Mouse (Mus musculus) liver, embryonic 14.5 days (tissue): ENCODE results near the gene Ostf1. TPM values are rescaled to one million over a fixed set of nuclear protein-coding genes. Genes with fewer than 3 reads are reported as not detected.

Source experiments
- ATAC-seq: fragments of 200-750 bp; cut with Nextera tagmentation; 2 replicates; pipeline ENCODE4 v1.8.0; 2017; ENCODE audit warnings: moderate number of reproducible peaks, mild to moderate bottlenecking, moderate library complexity; ENCODE audit not compliant: insufficient read depth
- DNase-seq, 3 experiments: peaks; one replicate each; pipeline ENCODE4 v3.0.0-alpha.2; 2012 to 2013; ENCODE audit warnings: low read depth in 3 of 3, low spot score in 3 of 3
- H3K27ac ChIP-seq: fragments of 300-500 bp; sonication (generic); 2 replicates; pipeline ENCODE4 v1.5.1; 2014; ENCODE audit warnings: moderate library complexity, mild to moderate bottlenecking, control low read depth, inconsistent platforms
- H3K27me3 ChIP-seq: fragments of 300-500 bp; sonication (generic); 2 replicates; pipeline ENCODE4 v1.6.1; 2014; ENCODE audit warnings: mild to moderate bottlenecking, low read length, moderate library complexity; ENCODE audit not compliant: control insufficient read depth, insufficient read depth
- H3K36me3 ChIP-seq: fragments of 300-500 bp; sonication (generic); replicated peaks from 2 replicates; pipeline ENCODE4 v1.6.1; 2014; ENCODE audit warnings: low read depth; ENCODE audit not compliant: control insufficient read depth, insufficient read depth
- H3K4me1 ChIP-seq, 2 experiments: fragments of 200-500 bp in 1 of 2; fragments of 300-500 bp in 1 of 2; sonication (generic) in 1 of 2; replicated peaks; 2 replicates each; pipeline ENCODE4 v1.6.1; 2012 to 2014; ENCODE audit warnings: antibody characterized with exemption in 1 of 2, inconsistent platforms in 1 of 2, low read length in 1 of 2; ENCODE audit not compliant: control insufficient read depth in 2 of 2, insufficient read depth in 2 of 2
- H3K4me2 ChIP-seq: fragments of 300-500 bp; sonication (generic); 2 replicates; pipeline ENCODE4 v1.6.1; 2014; ENCODE audit warnings: low read depth, mild to moderate bottlenecking, control low read depth, moderate library complexity
- H3K4me3 ChIP-seq, 2 experiments: fragments of 200-500 bp in 1 of 2; fragments of 300-500 bp in 1 of 2; sonication (generic) in 1 of 2; 2 replicates each; pipeline ENCODE4 v1.5.1; 2012 to 2014; ENCODE audit warnings: low read depth in 2 of 2, low read length in 2 of 2, mild to moderate bottlenecking in 2 of 2, control low read depth in 1 of 2, inconsistent platforms in 1 of 2, moderate library complexity in 1 of 2; ENCODE audit not compliant: insufficient read depth in 1 of 2
- H3K9ac ChIP-seq: fragments of 300-500 bp; sonication (generic); replicated peaks from 2 replicates; pipeline ENCODE4 v1.6.1; 2014; ENCODE audit warnings: mild to moderate bottlenecking, control low read depth, moderate library complexity
- H3K9me3 ChIP-seq: fragments of 300-500 bp; sonication (generic); 2 replicates; pipeline ENCODE4 v1.6.1; 2016; ENCODE audit warnings: low read length, mixed read lengths; ENCODE audit not compliant: control insufficient read depth
- CTCF ChIP-seq: IDR thresholded peaks from 2 replicates; pipeline ENCODE4 v1.5.1; 2016; ENCODE audit warnings: antibody characterized with exemption, low read depth, control low read depth
- EP300 ChIP-seq: IDR thresholded peaks from 2 replicates; pipeline ENCODE4 v1.6.1; 2016; ENCODE audit warnings: antibody characterized with exemption, low read depth
- WGBS: fragments of 180-500 bp; shearing (Covaris S2); extraction: QIAGEN DNeasy Blood & Tissue Kit; methylation state at CpG from one replicate; pipeline ENCODE4 v1.1.7; 2014; ENCODE audit not compliant: insufficient replicate concordance; 5-methylcytosine and 5-hydroxymethylcytosine counted together
- polyA plus RNA-seq, 2 experiments: library from polyadenylated mRNA; depleted of rRNA in 1 of 2; stranded (reverse) in 1 of 2; unstranded in 1 of 2; fragments of >200 nt; fragmentation: Nextera tagmentation in 1 of 2; extraction: Ambion mirVana in 1 of 2; gene quantifications; 2 replicates each; pipeline versions ENCODE4 v1.2.1 to v1.2.3; 2012 to 2014

Ostf1 gene
- polyA plus RNA-seq, 2 experiments = 29.8 to 56.9 TPM

DNA sequence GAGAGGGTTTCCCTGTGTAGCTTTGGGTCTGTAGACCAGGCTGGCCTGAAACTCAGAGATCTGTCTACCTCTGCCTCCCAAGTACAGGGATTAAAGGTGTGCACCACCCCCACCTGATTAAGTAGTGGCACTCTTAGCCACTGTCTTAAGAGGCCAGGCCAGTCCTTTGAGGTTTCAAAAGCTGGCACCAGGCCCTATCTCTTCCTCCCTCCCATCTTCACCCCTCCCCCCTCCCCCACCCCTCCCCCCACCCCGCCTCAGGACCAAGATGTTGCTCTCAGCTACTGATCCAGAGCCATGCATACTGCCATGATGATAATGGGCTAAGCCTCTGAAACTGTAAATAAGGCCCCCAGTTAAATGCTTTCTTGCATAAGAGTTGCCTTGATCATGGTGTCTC is 27.7 kb upstream of the Ostf1 start:
- TF ChIP-seq EP300 (no peak), CTCF (no peak)
- no CpG with 5 or more reads among the region's 1 CpGs for whole genome bisulfite sequencing
- Histone ChIP-seq H3K9me3 (no peaks in the 10 kb centered on the region), H3K36me3 (no peaks in the 10 kb centered on the region), H3K27me3 (no peaks in the 10 kb centered on the region), H3K27ac (no peak overlapping the region), H3K4me3 (no peak overlapping the region), H3K4me2 (no peak overlapping the region), H3K4me1 (peaks cover 6 to 7% of the 10 kb centered on the region in 2 experiments), H3K9ac (no peak overlapping the region)
- DNase-seq (no peak), ATAC-seq (peak; percentile 57; the same call in 1 of the 2 replicates)

DNA sequence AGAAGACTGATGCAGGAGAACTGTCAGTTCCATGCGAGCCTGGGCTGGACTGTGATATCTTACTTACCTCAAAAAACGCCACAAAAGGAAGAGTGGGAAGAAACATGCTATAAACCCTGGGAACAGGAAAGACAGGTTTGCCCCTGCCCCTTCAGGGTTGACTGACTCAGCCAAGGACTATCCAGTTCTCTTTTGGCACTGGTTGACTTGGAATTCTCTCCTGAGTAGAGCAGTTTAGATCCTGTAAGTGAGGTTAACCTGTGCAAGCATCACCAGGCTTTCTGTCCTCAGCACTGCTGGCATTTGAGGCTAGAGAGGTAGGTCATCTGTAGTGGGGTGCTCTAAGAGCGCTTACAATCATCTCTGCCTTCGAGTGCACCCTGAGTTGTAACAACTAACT is 26.9 kb upstream of the Ostf1 start:
- no peaks in the 10 kb centered on the region for H3K36me3 ChIP-seq
- peaks cover 6 to 12% of the 10 kb centered on the region in 2 experiments for H3K4me1 ChIP-seq
- no peak overlapping the region for H3K9ac ChIP-seq
- DNase-seq = no peak
- no peak for ATAC-seq
- WGBS = 68% methylated on average over 4 of the region's 4 CpGs
- H3K27me3 ChIP-seq = no peaks in the 10 kb centered on the region
- H3K4me2 ChIP-seq = no peak overlapping the region
- no peak overlapping the region for H3K4me3 ChIP-seq
- no peaks in the 10 kb centered on the region for H3K9me3 ChIP-seq
- no peak for TF ChIP-seq CTCF
- no peak for TF ChIP-seq EP300
- H3K27ac ChIP-seq = no peak overlapping the region

GRCm38 (mm10) chr19:18655999-18656398 is 24.4 kb upstream of the Ostf1 start:
- Histone ChIP-seq H3K36me3 (no peaks in the 10 kb centered on the region), H3K4me2 (no peak overlapping the region), H3K4me1 (peaks cover 9 to 21% of the 10 kb centered on the region in 2 experiments), H3K9ac (no peak overlapping the region), H3K27me3 (no peaks in the 10 kb centered on the region), H3K27ac (no peak overlapping the region), H3K9me3 (no peaks in the 10 kb centered on the region), H3K4me3 (no peak overlapping the region)
- no peak for DNase-seq
- TF ChIP-seq EP300 = no peak
- no peak for TF ChIP-seq CTCF
- WGBS = 70% methylated on average over 7 of the region's 7 CpGs
- no peak for ATAC-seq

DNA sequence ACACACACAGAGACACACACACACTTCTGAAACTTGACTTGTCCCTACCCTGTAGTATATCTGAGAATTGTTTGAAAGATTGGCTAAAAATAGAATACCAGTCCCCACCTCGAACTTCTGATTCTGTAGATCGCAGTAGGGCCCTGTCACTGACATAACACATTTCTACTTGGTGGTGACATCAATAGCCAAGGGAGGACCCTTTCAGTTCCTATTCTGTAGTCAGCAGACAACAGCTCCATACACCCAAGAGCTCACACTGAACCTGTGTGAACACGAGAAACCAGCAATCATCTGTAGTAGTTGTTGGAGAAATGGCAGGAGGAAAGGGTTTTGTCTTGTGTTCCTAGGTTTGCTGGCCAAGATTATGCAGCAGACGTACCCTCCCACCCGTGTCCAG is 23.4 kb upstream of the Ostf1 start:
- 44% methylated on average over 5 of the region's 5 CpGs for WGBS
- TF ChIP-seq CTCF (no peak), EP300 (no peak)
- H3K9me3 ChIP-seq = no peaks in the 10 kb centered on the region
- no peak overlapping the region for H3K4me2 ChIP-seq
- no peak overlapping the region for H3K9ac ChIP-seq
- H3K4me3 ChIP-seq = no peak overlapping the region
- H3K27ac ChIP-seq = no peak overlapping the region
- H3K4me1 ChIP-seq = peaks cover 19 to 31% of the 10 kb centered on the region in 2 experiments
- no peak for ATAC-seq
- no peaks in the 10 kb centered on the region for H3K27me3 ChIP-seq
- no peak for DNase-seq
- H3K36me3 ChIP-seq = no peaks in the 10 kb centered on the region

DNA sequence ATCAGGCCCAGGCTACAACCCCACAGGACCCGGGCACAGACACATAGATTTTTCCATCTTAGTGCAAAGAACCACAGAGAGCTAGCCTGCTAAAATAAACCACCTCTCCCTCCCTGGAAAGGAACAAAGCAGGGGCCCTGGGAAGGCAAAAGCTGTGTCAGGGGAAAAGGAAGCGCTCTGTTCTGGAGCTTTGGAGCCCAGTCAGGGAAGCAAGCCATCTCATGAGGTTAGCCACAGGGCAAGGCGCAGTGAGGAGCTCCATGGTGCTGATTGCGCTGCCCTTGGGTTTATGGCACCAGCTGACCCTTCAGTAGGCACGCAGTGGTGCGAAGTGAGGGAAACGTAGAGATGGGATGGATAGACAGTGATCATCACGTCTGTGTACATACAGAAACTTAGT is 22.7 kb upstream of the Ostf1 start:
- ATAC-seq (no peak), DNase-seq (no peak)
- TF ChIP-seq CTCF = no peak
- no peak for TF ChIP-seq EP300
- H3K9ac ChIP-seq = no peak overlapping the region
- no peak overlapping the region for H3K27ac ChIP-seq
- peaks cover 23 to 35% of the 10 kb centered on the region in 2 experiments for H3K4me1 ChIP-seq
- H3K4me3 ChIP-seq = no peak overlapping the region
- H3K36me3 ChIP-seq = no peaks in the 10 kb centered on the region
- no peaks in the 10 kb centered on the region for H3K27me3 ChIP-seq
- no peak overlapping the region for H3K4me2 ChIP-seq
- no peaks in the 10 kb centered on the region for H3K9me3 ChIP-seq
- 76% methylated on average over 8 of the region's 8 CpGs for WGBS
